Mouse (Mus musculus) limb, embryonic 11.5 days (tissue): ENCODE results near the gene Traf4. TPM values are rescaled to one million over a fixed set of nuclear protein-coding genes. Genes with fewer than 3 reads are reported as not detected.
"Not testable (repeated sequence)": the region's sequence is repeated elsewhere in the genome, so short reads cannot be mapped to it uniquely, and the experiment has no call there.

Source experiments
- ATAC-seq: fragments of 200-750 bp; cut with Nextera tagmentation; 2 replicates; pipeline ENCODE4 v1.8.0; 2017; ENCODE audit warnings: low read depth; ENCODE audit not compliant: insufficient number of reproducible peaks, low FRiP score, low TSS enrichment
- DNase-seq: peaks from one replicate; pipeline ENCODE4 v3.0.0-alpha.2; 2015; ENCODE audit warnings: low spot score
- H3K27ac ChIP-seq: fragments of 300-500 bp; sonication (generic); replicated peaks from 2 replicates; pipeline ENCODE4 v1.5.1; 2014; ENCODE audit warnings: low read depth, mild to moderate bottlenecking, low read length
- H3K27me3 ChIP-seq: fragments of 300-500 bp; sonication (generic); 2 replicates; pipeline ENCODE4 v1.6.1; 2014; ENCODE audit warnings: mild to moderate bottlenecking, low read length, mixed read lengths; ENCODE audit not compliant: control insufficient read depth, insufficient read depth
- H3K36me3 ChIP-seq: fragments of 300-500 bp; sonication (generic); 2 replicates; pipeline ENCODE4 v1.6.1; 2014; ENCODE audit warnings: mild to moderate bottlenecking, low read length, moderate library complexity, mixed read lengths; ENCODE audit not compliant: control insufficient read depth, insufficient read depth
- H3K4me1 ChIP-seq: fragments of 300-500 bp; sonication (generic); 2 replicates; pipeline ENCODE4 v1.6.1; 2014; ENCODE audit warnings: low read length, mixed read lengths; ENCODE audit not compliant: control insufficient read depth, insufficient read depth
- H3K4me2 ChIP-seq: fragments of 300-500 bp; sonication (generic); 2 replicates; pipeline ENCODE4 v1.6.1; 2014; ENCODE audit warnings: low read depth, mild to moderate bottlenecking, moderate library complexity; ENCODE audit not compliant: severe bottlenecking
- H3K4me3 ChIP-seq: fragments of 300-500 bp; sonication (generic); 2 replicates; pipeline ENCODE4 v1.5.1; 2014; ENCODE audit warnings: low read depth, low read length
- H3K9ac ChIP-seq: fragments of 300-500 bp; sonication (generic); 2 replicates; pipeline ENCODE4 v1.6.1; 2014; ENCODE audit warnings: mild to moderate bottlenecking, low read length
- H3K9me3 ChIP-seq: fragments of 300-500 bp; sonication (generic); 2 replicates; pipeline ENCODE4 v1.6.1; 2016; ENCODE audit warnings: low read length; ENCODE audit not compliant: control insufficient read depth
- WGBS: fragments of 180-500 bp; shearing (Covaris S2); extraction: QIAGEN DNeasy Blood & Tissue Kit; methylation state at CpG from one replicate; pipeline ENCODE4 v1.1.7; 2014; 5-methylcytosine and 5-hydroxymethylcytosine counted together
- polyA plus RNA-seq: library from polyadenylated mRNA; unstranded; fragments of >200 nt; fragmentation: Nextera tagmentation; extraction: Ambion mirVana; gene quantifications from 2 replicates; pipeline ENCODE4 v1.2.1, GENCODE M21; 2014

Traf4 gene
- polyA plus RNA-seq, 1 experiment from 2014 or later: 92.6 TPM

DNA sequence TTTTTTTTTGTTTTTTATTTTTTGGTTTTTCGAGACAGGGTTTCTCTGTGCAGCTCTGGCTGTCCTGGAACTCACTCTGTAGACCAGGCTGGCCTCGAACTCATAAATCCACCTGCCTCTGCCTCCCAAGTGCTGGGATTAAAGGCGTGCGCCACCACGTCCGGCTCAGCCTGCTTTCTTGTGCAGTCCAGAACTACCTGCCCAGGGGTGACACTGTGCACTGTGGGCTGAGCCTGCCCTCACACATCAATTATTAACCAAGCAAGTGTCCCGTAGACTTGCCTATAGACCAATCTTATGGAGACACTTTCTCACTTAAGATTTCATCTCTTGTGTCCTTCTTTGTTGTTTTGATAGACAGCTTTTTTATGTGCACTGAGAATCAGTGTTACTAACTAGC is 30.1 kb downstream of the Traf4 start:
- WGBS: 93% methylated on average over 7 of the region's 7 CpGs
- H3K27ac ChIP-seq, ATAC-seq: not testable (repeated sequence)

DNA sequence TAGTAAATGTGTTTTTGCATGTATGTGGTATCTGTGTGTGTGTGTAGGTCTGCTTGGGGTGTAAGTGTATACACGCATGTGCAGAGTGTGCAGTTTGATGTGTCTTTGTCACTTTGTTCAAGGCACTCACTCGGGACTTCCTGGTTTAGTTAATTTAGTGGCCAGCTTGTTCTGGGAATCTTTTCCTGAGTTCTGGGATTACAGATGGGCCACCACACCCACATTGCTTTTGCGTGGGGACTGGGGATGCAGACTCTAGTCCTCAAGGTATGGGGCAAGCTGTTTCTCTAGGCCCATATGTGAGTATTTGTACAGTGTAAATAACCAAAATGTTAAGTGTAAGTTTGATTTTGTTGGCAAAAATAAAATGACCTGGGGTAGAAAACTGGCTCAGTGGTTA is 31.0 kb downstream of the Traf4 start:
- whole genome bisulfite sequencing: 80% methylated on average over 3 of the region's 3 CpGs

More for the DNA sequence above, 30.1 kb downstream of the Traf4 start:
- not testable (repeated sequence) for H3K4me2 ChIP-seq, H3K9ac ChIP-seq, H3K4me1 ChIP-seq, H3K4me3 ChIP-seq, H3K36me3 ChIP-seq, DNase-seq, H3K9me3 ChIP-seq, H3K27me3 ChIP-seq

DNA sequence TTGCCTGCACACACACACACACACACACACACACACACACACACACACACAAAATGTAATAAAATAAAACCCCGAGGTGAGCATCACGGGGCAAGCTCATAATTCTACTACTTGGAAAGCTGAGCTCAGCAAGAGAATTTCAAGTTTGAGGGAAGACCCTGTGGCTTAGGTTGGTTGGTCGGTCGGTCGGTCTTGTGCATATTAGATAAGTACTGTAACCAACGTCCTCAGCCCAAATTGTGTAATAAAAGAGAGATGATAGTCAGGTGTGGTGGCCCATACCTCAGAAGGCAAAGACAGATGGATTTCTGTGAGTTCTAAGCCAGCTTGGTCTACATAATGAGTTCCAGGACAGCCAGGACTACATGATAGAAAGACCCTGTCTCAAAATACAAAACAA is 31.5 kb downstream of the Traf4 start:
- no peaks in the 10 kb centered on the region for H3K27me3 ChIP-seq
- WGBS: 94% methylated on average over 6 of the region's 6 CpGs
- no peak for DNase-seq
- no peak overlapping the region for H3K4me3 ChIP-seq
- H3K9me3 ChIP-seq: no peaks in the 10 kb centered on the region
- ATAC-seq: no peak
- H3K9ac ChIP-seq: no peak overlapping the region
- peaks cover 2% of the 10 kb centered on the region; the same call in 1 of the 2 replicates for H3K36me3 ChIP-seq
- H3K27ac ChIP-seq: no peak overlapping the region
- no peaks in the 10 kb centered on the region for H3K4me1 ChIP-seq
- no peak overlapping the region for H3K4me2 ChIP-seq

More for the DNA sequence above, 31.0 kb downstream of the Traf4 start:
- Histone ChIP-seq H3K9ac (no peak overlapping the region), H3K36me3 (peaks cover 2% of the 10 kb centered on the region; the same call in 1 of the 2 replicates), H3K4me3 (no peak overlapping the region), H3K27ac (no peak overlapping the region), H3K4me1 (no peaks in the 10 kb centered on the region), H3K4me2 (no peak overlapping the region), H3K27me3 (no peaks in the 10 kb centered on the region), H3K9me3 (no peaks in the 10 kb centered on the region)
- no peak for ATAC-seq
- DNase-seq: no peak

DNA sequence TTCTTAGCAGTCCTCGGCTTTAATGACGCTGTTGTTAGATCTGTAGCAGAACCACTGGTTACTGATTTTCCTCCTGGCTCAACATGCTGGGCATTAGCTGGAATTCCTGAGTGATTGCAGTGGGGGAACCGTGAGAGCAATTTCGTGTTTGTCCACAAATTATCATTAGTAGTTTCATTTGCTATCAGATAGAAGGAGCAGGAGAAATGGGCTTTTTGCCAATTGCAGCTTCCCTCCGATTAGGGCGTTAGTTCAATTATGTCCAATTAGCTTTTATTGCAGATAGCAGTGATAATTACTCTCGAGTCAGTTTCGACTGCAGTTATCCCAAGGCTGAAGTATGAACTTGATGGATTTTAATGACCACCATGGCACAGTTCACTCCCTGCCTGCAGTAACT is 35.9 kb downstream of the Traf4 start:
- H3K4me3 ChIP-seq: no peak overlapping the region
- DNase-seq (no peak), ATAC-seq (no peak)
- 70% methylated on average over 8 of the region's 8 CpGs for WGBS
- no peaks in the 10 kb centered on the region for H3K27me3 ChIP-seq
- H3K36me3 ChIP-seq: peaks cover 2% of the 10 kb centered on the region; the same call in 1 of the 2 replicates
- no peaks in the 10 kb centered on the region for H3K9me3 ChIP-seq
- no peak overlapping the region for H3K4me2 ChIP-seq
- H3K4me1 ChIP-seq: no peaks in the 10 kb centered on the region
- H3K27ac ChIP-seq: no peak overlapping the region
- H3K9ac ChIP-seq: no peak overlapping the region

DNA sequence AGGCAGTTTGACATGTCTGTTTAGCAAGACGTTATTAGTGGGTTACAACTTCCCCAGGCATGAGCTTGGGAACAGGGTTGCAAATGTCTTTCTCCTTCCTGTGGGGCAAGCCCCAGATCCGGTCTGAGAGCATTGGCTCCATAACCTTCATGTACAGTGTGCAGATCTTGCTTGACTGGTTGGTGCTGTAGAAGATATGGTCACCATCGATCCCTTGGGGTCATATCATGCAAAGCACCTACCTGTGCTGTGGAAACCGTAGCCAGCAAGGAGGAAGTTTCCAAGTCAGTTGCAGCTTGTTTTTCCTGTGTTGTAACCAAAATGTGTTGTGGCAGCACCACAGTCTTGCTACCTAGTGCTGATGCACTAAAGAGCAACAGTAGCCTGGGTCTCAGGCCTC is 38.6 kb downstream of the Traf4 start:
- H3K36me3 ChIP-seq: no peaks in the 10 kb centered on the region
- ATAC-seq (no peak), DNase-seq (no peak)
- no peak overlapping the region for H3K27ac ChIP-seq
- H3K4me1 ChIP-seq: no peaks in the 10 kb centered on the region
- WGBS: 75% methylated on average over 4 of the region's 4 CpGs
- no peak overlapping the region for H3K4me2 ChIP-seq
- H3K9ac ChIP-seq: no peak overlapping the region
- no peaks in the 10 kb centered on the region for H3K27me3 ChIP-seq
- no peak overlapping the region for H3K4me3 ChIP-seq
- no peaks in the 10 kb centered on the region for H3K9me3 ChIP-seq

DNA sequence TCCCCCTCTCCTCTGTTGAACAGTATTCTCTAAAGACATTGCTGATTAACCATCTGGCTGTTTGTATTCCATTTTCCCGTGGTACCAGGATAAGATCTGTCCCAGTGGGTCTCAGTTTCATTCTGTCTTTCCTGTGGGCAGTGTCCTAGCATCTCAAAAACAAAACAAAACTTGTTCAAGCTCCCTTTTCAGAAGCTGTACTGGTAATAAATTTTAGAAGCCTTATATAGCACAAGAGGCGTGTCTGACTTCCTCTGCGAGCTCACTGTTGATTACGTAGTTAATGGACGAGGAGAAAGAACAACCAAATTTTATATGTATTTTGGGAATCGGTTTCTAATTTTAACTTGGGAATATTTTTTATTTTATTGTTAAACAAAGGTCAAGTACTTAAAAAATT is 39.7 kb downstream of the Traf4 start:
- Histone ChIP-seq H3K27me3 (no peaks in the 10 kb centered on the region), H3K9me3 (no peaks in the 10 kb centered on the region), H3K4me2 (no peak overlapping the region), H3K27ac (no peak overlapping the region), H3K4me3 (no peak overlapping the region), H3K9ac (no peak overlapping the region), H3K36me3 (no peaks in the 10 kb centered on the region), H3K4me1 (no peaks in the 10 kb centered on the region)
- DNase-seq (no peak), ATAC-seq (no peak)
- 79% methylated on average over 6 of the region's 6 CpGs for WGBS

DNA sequence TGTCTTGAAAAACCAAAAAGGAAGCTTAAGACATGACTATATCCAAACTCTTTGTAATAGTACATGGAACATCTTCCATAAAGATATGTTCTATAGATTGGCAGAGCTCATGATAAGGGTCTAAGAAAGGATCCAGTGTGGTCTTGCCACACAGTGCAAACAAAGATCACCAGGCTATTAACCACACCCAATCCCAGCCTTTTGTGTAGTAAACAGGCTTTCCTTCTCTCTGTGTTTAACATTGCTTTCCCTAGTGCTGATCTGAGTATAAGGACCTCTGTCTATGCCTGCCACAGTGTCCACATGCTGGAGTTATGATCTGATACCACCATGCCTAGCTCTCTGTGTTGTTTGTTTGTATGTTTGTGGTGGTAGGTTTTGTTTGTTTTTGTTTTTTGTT is 41.6 kb downstream of the Traf4 start:
- Histone ChIP-seq H3K27me3 (no peaks in the 10 kb centered on the region), H3K36me3 (no peaks in the 10 kb centered on the region), H3K9me3 (no peaks in the 10 kb centered on the region), H3K4me2 (no peak overlapping the region), H3K4me1 (no peaks in the 10 kb centered on the region), H3K4me3 (no peak overlapping the region), H3K27ac (no peak overlapping the region), H3K9ac (no peak overlapping the region)
- no peak for DNase-seq
- no peak for ATAC-seq

DNA sequence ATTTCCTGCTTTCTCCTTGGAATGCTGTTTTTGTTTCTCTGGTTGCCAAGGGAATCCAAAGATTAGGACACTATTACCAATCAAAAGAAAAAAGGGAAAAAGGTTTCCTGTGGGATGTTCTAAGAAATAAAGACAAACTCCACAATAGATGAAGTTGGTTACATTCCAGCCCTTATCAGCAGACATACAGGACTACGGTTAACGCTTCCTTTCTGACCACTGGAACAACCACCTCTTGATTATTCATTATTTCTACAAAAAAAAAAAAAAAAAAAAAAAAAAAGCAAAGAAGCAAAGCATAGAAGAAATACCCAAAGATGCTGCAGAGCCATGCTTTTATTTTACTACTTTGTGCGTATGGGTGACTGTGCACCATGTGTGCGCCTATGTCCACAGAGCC is 42.6 kb downstream of the Traf4 start:
- H3K4me3 ChIP-seq: no peak overlapping the region
- no peak overlapping the region for H3K4me2 ChIP-seq
- H3K9ac ChIP-seq: no peak overlapping the region
- no peaks in the 10 kb centered on the region for H3K27me3 ChIP-seq
- no peak for ATAC-seq
- H3K9me3 ChIP-seq: no peaks in the 10 kb centered on the region
- 97% methylated on average over 4 of the region's 4 CpGs for WGBS
- H3K36me3 ChIP-seq: no peaks in the 10 kb centered on the region
- H3K27ac ChIP-seq: no peak overlapping the region
- H3K4me1 ChIP-seq: no peaks in the 10 kb centered on the region
- DNase-seq: no peak

DNA sequence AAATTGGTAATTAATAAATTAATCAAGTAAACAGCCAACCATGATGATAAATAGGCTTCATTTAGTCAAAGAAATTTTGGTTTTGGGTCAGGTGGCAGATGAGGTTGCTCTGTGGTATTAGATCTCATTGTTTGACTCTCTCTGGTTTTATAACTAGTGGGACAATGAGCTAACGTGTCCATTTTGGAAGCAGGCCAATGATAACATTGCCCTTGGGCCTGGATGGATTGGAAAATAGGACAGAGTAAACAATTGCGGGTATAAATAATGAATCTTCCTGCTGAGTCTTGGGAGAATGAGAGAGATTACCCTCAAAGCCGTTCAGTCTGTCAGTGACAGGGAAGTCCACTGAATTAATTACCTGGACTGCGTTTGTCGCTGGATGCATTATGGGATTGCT is 44.2 kb downstream of the Traf4 start:
- DNase-seq: no peak
- Histone ChIP-seq H3K36me3 (no peaks in the 10 kb centered on the region), H3K4me1 (peaks cover 4% of the 10 kb centered on the region), H3K9ac (no peak overlapping the region), H3K4me3 (no peak overlapping the region), H3K27ac (no peak overlapping the region), H3K4me2 (no peak overlapping the region), H3K9me3 (no peaks in the 10 kb centered on the region), H3K27me3 (no peaks in the 10 kb centered on the region)
- 86% methylated on average over 5 of the region's 5 CpGs for WGBS
- no peak for ATAC-seq
